Mouse (Mus musculus): ENCODE measurements at regions not wholly inside any gene's neighbourhood (a gene's known extent, or its start where the extent isn't known, plus 50 kb on each side); places are given as distances from the start of the nearest gene placed in this dataset.
A peak's percentile ranks its signal among the peaks of the same experiment; 100 is the strongest.

DNA sequence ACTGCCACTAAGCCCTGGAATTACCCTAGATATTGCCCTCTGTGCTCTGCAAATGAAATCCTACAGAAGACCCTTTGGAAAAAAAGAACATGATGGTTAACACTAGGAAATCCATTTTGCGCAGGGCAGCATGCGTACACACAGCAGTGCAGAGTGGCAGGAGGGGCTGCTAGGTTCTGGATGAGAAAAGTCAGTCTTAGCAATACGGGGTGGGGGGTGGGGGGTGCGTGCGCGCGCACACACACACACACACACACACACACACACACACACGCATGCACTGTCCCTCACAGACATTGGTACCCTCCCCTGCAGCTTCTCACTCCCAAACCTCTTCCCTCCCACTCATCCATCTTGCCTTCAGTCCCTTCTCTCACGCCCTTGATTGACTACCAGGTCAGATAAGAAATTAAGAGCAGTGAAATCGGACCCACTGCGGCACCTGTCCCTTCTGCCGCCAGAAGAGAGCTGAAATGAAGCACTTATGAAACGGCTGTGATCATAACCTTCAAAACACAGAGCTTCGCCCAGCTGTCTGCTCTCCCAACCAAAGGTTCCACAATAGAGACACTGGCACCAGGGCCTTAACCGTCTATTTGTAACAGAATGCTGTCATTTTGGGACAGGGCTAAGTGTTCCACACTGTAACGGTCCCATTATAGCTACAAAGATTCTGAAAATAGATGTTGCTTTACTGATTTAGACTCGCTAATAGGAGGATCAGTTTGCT is 209.3 kb upstream of the Pitx2 start:
- peak; percentile 61 for ATAC-seq (ENCODE audit: low FRiP score, low TSS enrichment)
- Histone ChIP-seq H3K27ac (ENCODE audit: low read length) (no peak overlapping the region), H3K36me3 (ENCODE audit: insufficient read depth, low read length) (no peaks in the 10 kb centered on the region), H3K4me2 (replicated peaks; ENCODE audit: low read depth, low read length) (peak overlapping the region; percentile 38), H3K4me3 (ENCODE audit: low read length) (no peak overlapping the region; the same call in 1 of the 2 replicates), H3K27me3 (ENCODE audit: insufficient read depth, low read length) (no peaks in the 10 kb centered on the region), H3K9me3 (ENCODE audit: low read length) (no peaks in the 10 kb centered on the region), H3K9ac (replicated peaks; ENCODE audit: low read length) (no peak overlapping the region), H3K4me1 (ENCODE audit: insufficient read depth, low read length) (no peaks in the 10 kb centered on the region)
- 51% methylated on average over 17 of the region's 17 CpGs for WGBS

DNA sequence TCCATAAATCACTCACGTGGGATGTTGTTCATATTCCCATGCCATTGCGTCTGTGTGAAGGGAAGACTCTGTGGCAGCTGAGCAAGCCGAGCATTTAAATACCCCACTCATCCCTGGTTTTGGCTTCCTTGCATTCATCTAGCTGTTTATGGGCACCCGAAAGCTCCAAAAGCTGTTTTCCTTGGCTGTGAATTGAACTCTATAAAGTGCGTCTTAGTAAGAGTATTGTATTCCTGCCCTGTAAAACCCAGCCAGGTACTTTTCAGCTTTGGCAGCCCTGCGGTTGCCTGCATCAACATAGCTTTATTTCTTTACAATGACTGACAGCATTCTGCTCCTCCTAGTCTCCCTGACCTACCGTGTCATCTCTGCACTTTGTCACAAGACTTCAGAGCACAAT is 196.8 kb upstream of the Pitx2 start:
- H3K4me3 ChIP-seq (ENCODE audit: low read length), result no peak overlapping the region
- no peaks in the 10 kb centered on the region for H3K4me1 ChIP-seq (ENCODE audit: insufficient read depth, low read length)
- H3K36me3 ChIP-seq (ENCODE audit: insufficient read depth, low read length), result no peaks in the 10 kb centered on the region
- no peak overlapping the region for H3K9ac ChIP-seq (replicated peaks; ENCODE audit: low read length)
- 59% methylated on average over 7 of the region's 7 CpGs for WGBS
- ATAC-seq (ENCODE audit: low FRiP score, low TSS enrichment), result no peak
- H3K27me3 ChIP-seq (ENCODE audit: insufficient read depth, low read length), result no peaks in the 10 kb centered on the region
- H3K9me3 ChIP-seq (ENCODE audit: low read length), result no peaks in the 10 kb centered on the region
- H3K4me2 ChIP-seq (replicated peaks; ENCODE audit: low read depth, low read length), result no peak overlapping the region
- H3K27ac ChIP-seq (ENCODE audit: low read length), result no peak overlapping the region

DNA sequence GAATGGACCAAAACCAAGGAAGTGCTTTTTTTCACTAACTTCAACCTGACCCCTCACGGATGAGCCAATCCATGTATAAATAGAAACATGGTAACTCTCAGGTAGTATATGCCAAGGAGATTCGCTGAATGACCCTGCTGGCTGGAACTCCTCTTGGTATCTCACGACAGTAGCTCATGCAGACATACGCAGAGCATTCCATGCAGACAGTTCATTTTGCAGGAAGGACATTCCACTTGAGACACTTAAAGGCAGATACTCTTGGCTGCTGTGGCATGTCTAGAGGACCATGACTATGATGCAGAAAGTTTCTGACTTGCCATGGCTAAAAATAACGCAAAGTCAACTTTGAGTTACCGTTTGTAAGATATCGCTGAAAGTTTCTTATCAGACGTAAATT is 195.6 kb upstream of the Pitx2 start:
- Histone ChIP-seq H3K9ac (replicated peaks; ENCODE audit: low read length) (no peak overlapping the region), H3K27me3 (ENCODE audit: insufficient read depth, low read length) (no peaks in the 10 kb centered on the region), H3K4me3 (ENCODE audit: low read length) (no peak overlapping the region), H3K4me2 (replicated peaks; ENCODE audit: low read depth, low read length) (no peak overlapping the region), H3K27ac (ENCODE audit: low read length) (no peak overlapping the region), H3K4me1 (ENCODE audit: insufficient read depth, low read length) (no peaks in the 10 kb centered on the region), H3K9me3 (ENCODE audit: low read length) (no peaks in the 10 kb centered on the region), H3K36me3 (ENCODE audit: insufficient read depth, low read length) (no peaks in the 10 kb centered on the region)
- 85% methylated on average over 8 of the region's 8 CpGs for WGBS
- no peak for ATAC-seq (ENCODE audit: low FRiP score, low TSS enrichment)

DNA sequence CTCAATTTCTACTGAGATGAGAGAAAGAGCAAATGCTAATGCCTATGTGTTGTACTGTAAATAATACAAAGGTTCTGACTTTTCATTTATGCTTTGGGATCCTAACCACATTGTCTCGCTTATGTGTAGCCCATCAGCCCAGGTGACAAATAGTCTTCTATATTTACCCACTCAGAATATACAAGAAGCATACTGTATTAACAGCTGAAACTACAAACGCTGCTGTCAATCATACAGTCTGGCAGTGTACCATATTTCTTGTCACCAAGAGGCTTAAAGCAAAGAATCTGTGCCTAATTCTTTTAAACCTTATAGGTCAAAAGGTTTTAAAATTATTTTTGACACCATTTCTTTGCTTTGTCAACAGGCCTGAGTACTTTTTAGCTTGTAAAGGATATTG is 160.8 kb upstream of the Pitx2 start:
- Histone ChIP-seq H3K9me3 (ENCODE audit: low read length) (no peaks in the 10 kb centered on the region), H3K4me1 (ENCODE audit: insufficient read depth, low read length) (no peaks in the 10 kb centered on the region), H3K36me3 (ENCODE audit: insufficient read depth, low read length) (no peaks in the 10 kb centered on the region), H3K27me3 (ENCODE audit: insufficient read depth, low read length) (no peaks in the 10 kb centered on the region), H3K9ac (replicated peaks; ENCODE audit: low read length) (no peak overlapping the region), H3K27ac (ENCODE audit: low read length) (no peak overlapping the region), H3K4me3 (ENCODE audit: low read length) (no peak overlapping the region), H3K4me2 (replicated peaks; ENCODE audit: low read depth, low read length) (no peak overlapping the region)
- ATAC-seq (ENCODE audit: low FRiP score, low TSS enrichment), result no peak
- WGBS, result 90% methylated on average over 2 of the region's 2 CpGs

DNA sequence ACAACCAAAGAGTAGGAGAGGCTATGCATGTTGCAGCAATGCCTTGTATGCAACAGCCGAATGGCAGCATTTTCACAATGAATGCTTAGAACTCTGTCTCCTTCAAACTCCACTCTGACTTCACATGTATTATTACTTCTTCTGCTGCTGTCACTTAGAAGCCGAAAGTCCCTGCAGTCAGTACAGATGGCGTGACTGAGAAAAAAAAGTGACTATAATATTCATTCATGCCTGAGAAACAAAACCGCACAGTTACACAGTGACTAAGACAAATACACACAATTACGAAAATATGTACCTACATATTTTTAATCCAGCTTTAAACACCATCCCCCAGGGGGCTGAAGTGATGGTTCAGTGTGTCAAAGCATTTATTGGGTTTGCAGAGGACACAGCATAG is 154.8 kb upstream of the Pitx2 start:
- whole genome bisulfite sequencing, result 83% methylated on average over 5 of the region's 5 CpGs
- no peak overlapping the region for H3K9ac ChIP-seq (replicated peaks; ENCODE audit: low read length)
- no peaks in the 10 kb centered on the region for H3K9me3 ChIP-seq (ENCODE audit: low read length)
- no peak overlapping the region for H3K27ac ChIP-seq (ENCODE audit: low read length)
- no peak for ATAC-seq (ENCODE audit: low FRiP score, low TSS enrichment)
- H3K4me2 ChIP-seq (replicated peaks; ENCODE audit: low read depth, low read length), result no peak overlapping the region
- no peaks in the 10 kb centered on the region for H3K27me3 ChIP-seq (ENCODE audit: insufficient read depth, low read length)
- H3K36me3 ChIP-seq (ENCODE audit: insufficient read depth, low read length), result no peaks in the 10 kb centered on the region
- no peak overlapping the region for H3K4me3 ChIP-seq (ENCODE audit: low read length)
- H3K4me1 ChIP-seq (ENCODE audit: insufficient read depth, low read length), result no peaks in the 10 kb centered on the region

DNA sequence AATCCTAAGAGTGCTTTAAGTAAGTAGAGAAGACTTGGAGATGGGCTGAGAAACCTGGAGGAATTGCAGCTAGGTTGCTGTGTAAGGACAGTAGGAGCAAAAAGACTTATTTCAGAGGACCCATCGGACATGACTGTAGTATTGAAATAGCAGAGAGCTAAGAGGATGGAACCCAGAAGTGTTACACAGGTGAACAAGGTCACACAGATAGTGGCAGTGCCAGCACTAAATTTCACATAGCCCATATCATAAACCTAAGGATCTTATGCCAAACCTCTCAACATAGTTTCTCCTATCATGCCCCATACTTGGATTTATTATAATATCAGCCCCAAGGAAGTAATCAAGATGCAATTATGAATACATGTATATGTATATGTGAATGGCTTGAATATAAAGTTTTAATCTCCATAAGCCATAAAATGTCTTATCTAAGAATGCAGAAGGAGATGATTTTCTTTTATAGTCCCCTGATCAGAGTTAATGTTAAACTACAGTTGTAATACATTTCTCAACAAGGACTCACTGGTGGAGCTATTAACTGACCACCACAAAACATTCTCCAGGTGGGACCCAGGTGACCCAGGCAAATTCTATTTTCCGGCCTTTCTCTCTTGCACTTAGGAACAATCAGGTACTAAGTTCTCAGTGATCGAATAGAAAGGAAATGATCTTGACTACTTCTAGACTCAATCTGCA is 149.6 kb upstream of the Pitx2 start:
- no peaks in the 10 kb centered on the region for H3K4me1 ChIP-seq (ENCODE audit: insufficient read depth, low read length)
- no peaks in the 10 kb centered on the region for H3K9me3 ChIP-seq (ENCODE audit: low read length)
- no peak overlapping the region for H3K27ac ChIP-seq (ENCODE audit: low read length)
- H3K27me3 ChIP-seq (ENCODE audit: insufficient read depth, low read length), result no peaks in the 10 kb centered on the region
- H3K36me3 ChIP-seq (ENCODE audit: insufficient read depth, low read length), result no peaks in the 10 kb centered on the region
- no peak overlapping the region for H3K4me3 ChIP-seq (ENCODE audit: low read length)
- no peak overlapping the region for H3K9ac ChIP-seq (replicated peaks; ENCODE audit: low read length)
- no peak for ATAC-seq (ENCODE audit: low FRiP score, low TSS enrichment)
- H3K4me2 ChIP-seq (replicated peaks; ENCODE audit: low read depth, low read length), result no peak overlapping the region
- WGBS, result 87% methylated on average over 3 of the region's 3 CpGs

DNA sequence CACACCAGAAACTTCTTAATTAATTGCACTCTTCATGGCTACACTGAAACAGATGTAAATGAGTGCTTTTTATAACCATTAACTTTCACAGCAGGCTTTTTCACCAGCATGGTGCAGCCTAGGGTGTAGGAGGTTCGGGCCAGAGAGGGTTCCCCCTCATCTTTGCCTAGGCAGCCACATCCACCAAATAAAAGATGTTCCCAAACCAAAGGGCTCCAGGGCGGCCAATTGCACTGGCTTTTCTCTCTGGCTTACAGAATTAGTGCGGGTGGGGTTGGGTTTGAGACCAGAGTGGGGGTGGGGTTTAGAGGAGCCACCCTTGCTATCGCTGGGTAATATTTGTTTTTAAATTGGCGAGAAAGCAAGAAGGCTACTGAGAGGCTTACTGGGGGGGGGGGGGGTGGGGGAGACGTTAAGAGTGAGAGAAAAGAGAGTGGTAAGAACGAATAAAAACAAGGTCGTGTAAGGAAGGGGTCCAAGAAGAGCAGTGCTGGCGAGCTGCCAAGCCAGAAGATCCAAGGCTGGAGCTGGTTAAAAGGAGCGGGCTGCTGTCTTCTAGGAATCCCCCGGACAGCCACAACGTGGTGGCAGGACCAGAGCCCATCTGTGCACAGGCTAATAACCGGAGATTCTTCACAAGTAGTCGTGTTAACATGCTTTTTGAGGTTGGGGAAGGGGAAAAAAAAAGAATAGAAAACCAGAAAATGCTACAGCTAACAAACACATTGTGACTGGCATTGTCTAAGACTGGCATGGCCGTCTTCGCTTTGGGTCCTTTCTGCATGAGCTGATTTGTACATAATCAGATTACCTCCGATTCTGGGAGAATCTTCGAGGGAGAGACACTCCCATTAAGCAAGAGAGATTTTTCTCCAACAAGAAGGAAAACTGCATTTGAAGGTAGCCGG is 134.0 kb upstream of the Pitx2 start:
- no peak overlapping the region for H3K4me3 ChIP-seq (ENCODE audit: low read length)
- H3K4me1 ChIP-seq (ENCODE audit: insufficient read depth, low read length), result peaks cover 10% of the 10 kb centered on the region; the same call in 1 of the 2 replicates
- H3K9me3 ChIP-seq (ENCODE audit: low read length), result no peaks in the 10 kb centered on the region
- 0 out of 2 replicates have a peak overlapping the region, but pooled peaks have one; percentile 9 for H3K9ac ChIP-seq (replicated peaks; ENCODE audit: low read length)
- H3K36me3 ChIP-seq (ENCODE audit: insufficient read depth, low read length), result no peaks in the 10 kb centered on the region
- peak overlapping the region; percentile 49 for H3K4me2 ChIP-seq (replicated peaks; ENCODE audit: low read depth, low read length)
- H3K27ac ChIP-seq (ENCODE audit: low read length), result peak overlapping the region; percentile 34; the same call in 1 of the 2 replicates
- no peaks in the 10 kb centered on the region for H3K27me3 ChIP-seq (ENCODE audit: insufficient read depth, low read length)
- 26% methylated on average over 18 of the region's 19 CpGs for WGBS
- ATAC-seq (ENCODE audit: low FRiP score, low TSS enrichment), result peak; percentile 72; the same call in 1 of the 2 replicates

DNA sequence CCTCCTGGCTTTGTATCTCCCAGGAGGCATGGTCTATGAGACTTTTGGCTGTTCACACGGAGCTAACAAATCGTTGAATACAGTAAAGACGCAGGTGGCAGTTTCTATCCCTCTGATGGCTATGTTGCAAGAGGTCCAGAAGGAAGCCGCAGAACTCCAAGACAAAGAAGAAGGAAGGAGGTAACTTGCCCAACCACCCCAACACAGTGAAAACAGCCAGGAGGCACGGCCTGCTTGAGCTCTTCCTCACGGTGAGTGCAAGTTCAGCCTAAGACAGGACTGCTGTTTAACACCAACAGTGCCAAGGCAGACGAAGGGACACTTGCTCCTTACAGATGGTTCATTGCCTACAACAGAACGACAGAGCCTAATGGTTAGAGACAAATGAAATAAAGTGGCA is 130.0 kb upstream of the Pitx2 start:
- Histone ChIP-seq H3K4me3 (ENCODE audit: low read length) (no peak overlapping the region), H3K27ac (ENCODE audit: low read length) (no peak overlapping the region), H3K36me3 (ENCODE audit: insufficient read depth, low read length) (no peaks in the 10 kb centered on the region), H3K9me3 (ENCODE audit: low read length) (no peaks in the 10 kb centered on the region), H3K9ac (replicated peaks; ENCODE audit: low read length) (no peak overlapping the region), H3K27me3 (ENCODE audit: insufficient read depth, low read length) (0 out of 2 replicates have a peak, but pooled peaks cover 3% of the 10 kb centered on the region), H3K4me2 (replicated peaks; ENCODE audit: low read depth, low read length) (no peak overlapping the region), H3K4me1 (ENCODE audit: insufficient read depth, low read length) (peaks cover 10% of the 10 kb centered on the region; the same call in 1 of the 2 replicates)
- 76% methylated on average over 8 of the region's 8 CpGs for WGBS
- no peak for ATAC-seq (ENCODE audit: low FRiP score, low TSS enrichment)

DNA sequence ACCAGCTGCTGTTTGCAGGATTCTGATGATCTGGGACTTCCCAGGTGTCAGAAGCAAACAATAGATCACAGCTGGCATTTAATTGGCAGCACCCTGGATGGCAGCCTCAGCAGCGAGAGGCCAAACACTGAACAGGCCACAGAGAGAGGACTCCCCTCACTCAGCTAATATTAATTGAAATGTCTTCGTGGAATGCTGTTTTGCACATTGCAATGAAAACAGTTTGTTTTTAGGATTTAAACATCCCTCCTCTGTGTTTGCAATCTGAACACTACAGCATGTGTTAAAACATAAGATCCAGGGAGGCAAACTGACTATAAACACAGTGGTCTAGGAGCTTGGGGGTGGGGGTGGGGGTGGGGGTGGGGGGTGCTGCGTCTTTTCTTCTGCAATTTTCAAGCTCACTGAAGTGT is 129.2 kb upstream of the Pitx2 start:
- no peak for ATAC-seq (ENCODE audit: low FRiP score, low TSS enrichment)
- no peaks in the 10 kb centered on the region for H3K9me3 ChIP-seq (ENCODE audit: low read length)
- no peak overlapping the region for H3K9ac ChIP-seq (replicated peaks; ENCODE audit: low read length)

More for the DNA sequence above, 129.2 kb upstream of the Pitx2 start:
- Histone ChIP-seq H3K4me1 (ENCODE audit: insufficient read depth, low read length) (peaks cover 8% of the 10 kb centered on the region; the same call in 1 of the 2 replicates), H3K27me3 (ENCODE audit: insufficient read depth, low read length) (0 out of 2 replicates have a peak, but pooled peaks cover 3% of the 10 kb centered on the region), H3K27ac (ENCODE audit: low read length) (no peak overlapping the region), H3K4me3 (ENCODE audit: low read length) (no peak overlapping the region), H3K4me2 (replicated peaks; ENCODE audit: low read depth, low read length) (no peak overlapping the region), H3K36me3 (ENCODE audit: insufficient read depth, low read length) (no peaks in the 10 kb centered on the region)
- WGBS, result 15% methylated on average over 3 of the region's 3 CpGs
